Mouse (Mus musculus): ENCODE results near the gene Prdm16. TPM values are rescaled to one million over a fixed set of nuclear protein-coding genes. Genes with fewer than 3 reads are reported as not detected.

The Prdm16 gene
- polyA plus RNA-seq, 1 experiment: 6.0 TPM

DNA sequence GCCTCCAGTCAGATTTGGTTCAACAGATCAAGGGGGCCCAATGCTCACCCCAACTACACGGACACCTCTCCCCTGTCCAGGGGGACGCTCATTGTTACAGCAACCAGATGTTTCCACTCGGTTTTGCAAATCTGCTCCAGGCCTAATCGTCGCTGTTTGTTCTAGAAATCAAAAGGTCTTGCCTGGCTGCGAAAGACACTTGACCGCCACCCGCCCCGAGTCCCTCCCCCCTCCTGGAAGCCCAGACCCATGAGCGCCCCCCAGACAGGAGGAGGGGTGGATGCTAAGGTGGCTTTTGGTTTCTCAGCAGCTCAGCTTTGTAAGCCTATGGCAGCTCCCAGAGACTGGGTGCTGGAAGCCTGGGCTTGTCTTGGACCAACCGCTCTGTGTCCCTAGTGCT lies 68.7 kb downstream of the Prdm16 start:
- whole genome bisulfite sequencing: 71% methylated on average over 11 of the region's 11 CpGs
- H3K27ac ChIP-seq (ENCODE audit: insufficient read depth, low read length): no peak overlapping the region
- H3K4me1 ChIP-seq (ENCODE audit: control insufficient read depth, insufficient read depth, low read length): no peaks in the 10 kb centered on the region
- no peaks in the 10 kb centered on the region for H3K27me3 ChIP-seq (ENCODE audit: control insufficient read depth, insufficient read depth, low read length)
- H3K4me3 ChIP-seq (replicated peaks; ENCODE audit: insufficient read depth, low read depth, low read length): no peak overlapping the region
- no peak for DNase-seq
- TF ChIP-seq POLR2A (IDR thresholded peaks at IDR 0.05; ENCODE audit: borderline replicate concordance, insufficient read depth, low read length) (no peak), CTCF (IDR thresholded peaks at IDR 0.05; ENCODE audit: borderline replicate concordance, insufficient read depth, low read depth, low read length) (no peak)

DNA sequence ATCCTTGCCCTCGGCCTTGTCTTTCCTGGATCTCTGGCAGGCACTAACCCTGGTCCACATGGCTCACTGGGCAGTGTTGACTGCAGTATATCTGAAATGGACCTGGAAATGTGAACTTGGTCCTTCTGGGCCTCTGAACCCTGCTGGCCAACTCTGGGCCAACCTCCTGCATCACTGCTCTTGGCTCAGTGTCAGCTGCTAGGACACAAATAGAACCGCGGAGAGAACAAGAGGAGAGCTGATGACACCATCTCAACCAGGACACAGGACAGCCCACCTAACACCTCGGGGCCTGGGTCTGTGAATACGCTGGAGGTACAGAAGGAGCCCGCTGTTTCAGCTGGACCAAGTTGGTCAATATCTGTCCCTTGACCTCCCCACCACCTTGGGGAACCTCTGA lies 73.5 kb downstream of the Prdm16 start:
- DNase-seq: no peak
- Histone ChIP-seq H3K27ac (ENCODE audit: insufficient read depth, low read length) (no peak overlapping the region), H3K4me3 (replicated peaks; ENCODE audit: insufficient read depth, low read depth, low read length) (no peak overlapping the region), H3K4me1 (ENCODE audit: control insufficient read depth, insufficient read depth, low read length) (no peaks in the 10 kb centered on the region), H3K27me3 (ENCODE audit: control insufficient read depth, insufficient read depth, low read length) (no peaks in the 10 kb centered on the region)
- WGBS: 77% methylated on average over 6 of the region's 6 CpGs
- TF ChIP-seq POLR2A (IDR thresholded peaks at IDR 0.05; ENCODE audit: borderline replicate concordance, insufficient read depth, low read length): no peak
- TF ChIP-seq CTCF (IDR thresholded peaks at IDR 0.05; ENCODE audit: borderline replicate concordance, insufficient read depth, low read depth, low read length): no peak

DNA sequence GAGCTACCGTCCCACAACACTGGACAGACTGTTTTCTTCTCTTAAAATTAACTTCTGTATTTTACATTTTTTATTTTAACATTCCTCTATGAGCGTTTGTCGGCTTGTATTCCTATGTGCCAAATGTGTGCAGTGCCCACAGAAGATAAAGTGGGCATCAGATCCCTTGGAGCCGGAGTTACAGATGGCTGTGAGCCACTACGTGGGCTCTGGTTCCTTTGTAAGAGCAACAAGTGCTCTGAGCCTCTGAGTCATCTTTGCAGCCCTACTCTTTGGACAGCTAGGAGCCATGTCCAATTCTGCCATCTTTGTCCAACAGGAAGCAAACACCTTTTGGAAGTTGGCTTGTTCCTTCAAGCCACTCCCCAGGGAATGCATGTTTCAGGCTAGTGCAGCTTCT lies 78.6 kb downstream of the Prdm16 start:
- Histone ChIP-seq H3K4me1 (ENCODE audit: control insufficient read depth, insufficient read depth, low read length) (no peaks in the 10 kb centered on the region; the same call in 1 of the 2 replicates), H3K27ac (ENCODE audit: insufficient read depth, low read length) (no peak overlapping the region), H3K4me3 (replicated peaks; ENCODE audit: insufficient read depth, low read depth, low read length) (no peak overlapping the region), H3K27me3 (ENCODE audit: control insufficient read depth, insufficient read depth, low read length) (no peaks in the 10 kb centered on the region; the same call in 1 of the 2 replicates)
- no peak for DNase-seq
- no peak for TF ChIP-seq CTCF (IDR thresholded peaks at IDR 0.05; ENCODE audit: borderline replicate concordance, insufficient read depth, low read depth, low read length)
- TF ChIP-seq POLR2A (IDR thresholded peaks at IDR 0.05; ENCODE audit: borderline replicate concordance, insufficient read depth, low read length): no peak
- 81% methylated on average over 5 of the region's 5 CpGs for WGBS

DNA sequence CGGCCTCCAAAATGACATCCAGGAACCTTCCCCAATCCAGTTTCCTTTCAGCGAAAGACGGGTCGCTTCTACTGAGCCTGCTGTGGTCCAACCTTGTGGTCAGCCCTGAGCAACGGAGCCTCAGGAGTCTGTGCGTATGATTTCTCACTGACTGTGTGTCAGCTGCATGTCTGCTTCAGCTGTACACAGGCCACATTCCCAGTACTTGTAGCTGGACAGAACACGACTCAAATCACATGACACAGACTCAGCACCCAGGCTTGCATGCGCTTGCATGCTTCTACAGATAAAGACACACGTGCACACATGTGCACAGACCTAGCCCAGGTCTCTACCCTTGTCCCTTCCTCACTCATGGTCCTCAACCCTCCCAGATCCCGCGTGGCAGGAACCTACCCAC lies 79.5 kb downstream of the Prdm16 start:
- no peaks in the 10 kb centered on the region; the same call in 1 of the 2 replicates for H3K27me3 ChIP-seq (ENCODE audit: control insufficient read depth, insufficient read depth, low read length)
- H3K4me3 ChIP-seq (replicated peaks; ENCODE audit: insufficient read depth, low read depth, low read length): no peak overlapping the region
- H3K27ac ChIP-seq (ENCODE audit: insufficient read depth, low read length): no peak overlapping the region
- DNase-seq: no peak
- 53% methylated on average over 11 of the region's 11 CpGs for WGBS
- TF ChIP-seq POLR2A (IDR thresholded peaks at IDR 0.05; ENCODE audit: borderline replicate concordance, insufficient read depth, low read length): no peak
- no peak for TF ChIP-seq CTCF (IDR thresholded peaks at IDR 0.05; ENCODE audit: borderline replicate concordance, insufficient read depth, low read depth, low read length)
- H3K4me1 ChIP-seq (ENCODE audit: control insufficient read depth, insufficient read depth, low read length): no peaks in the 10 kb centered on the region; the same call in 1 of the 2 replicates

DNA sequence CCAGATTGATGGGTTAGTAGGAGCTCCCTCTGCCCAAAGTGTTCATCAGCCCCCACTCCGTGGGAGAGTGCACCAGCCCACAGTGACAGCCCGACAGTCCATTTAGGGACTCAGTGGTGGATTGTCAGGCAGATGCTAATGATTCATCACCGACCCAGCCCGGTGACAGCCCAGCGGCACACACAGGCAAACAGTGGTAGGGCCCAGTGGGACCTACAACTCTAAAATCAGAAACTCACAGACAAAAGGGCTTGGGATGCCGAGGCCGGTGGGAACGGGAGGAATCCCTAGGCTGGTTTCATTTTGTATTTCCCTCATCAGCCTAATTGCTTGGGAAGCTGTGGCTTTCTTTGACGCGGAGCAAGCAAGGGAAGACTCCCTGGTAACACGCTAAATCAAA lies 80.3 kb downstream of the Prdm16 start:
- Histone ChIP-seq H3K27me3 (ENCODE audit: control insufficient read depth, insufficient read depth, low read length) (no peaks in the 10 kb centered on the region; the same call in 1 of the 2 replicates), H3K27ac (ENCODE audit: insufficient read depth, low read length) (no peak overlapping the region), H3K4me1 (ENCODE audit: control insufficient read depth, insufficient read depth, low read length) (no peaks in the 10 kb centered on the region; the same call in 1 of the 2 replicates), H3K4me3 (replicated peaks; ENCODE audit: insufficient read depth, low read depth, low read length) (no peak overlapping the region)
- no peak for TF ChIP-seq POLR2A (IDR thresholded peaks at IDR 0.05; ENCODE audit: borderline replicate concordance, insufficient read depth, low read length)
- TF ChIP-seq CTCF (IDR thresholded peaks at IDR 0.05; ENCODE audit: borderline replicate concordance, insufficient read depth, low read depth, low read length): no peak
- 21% methylated on average over 11 of the region's 11 CpGs for WGBS
- DNase-seq: no peak

DNA sequence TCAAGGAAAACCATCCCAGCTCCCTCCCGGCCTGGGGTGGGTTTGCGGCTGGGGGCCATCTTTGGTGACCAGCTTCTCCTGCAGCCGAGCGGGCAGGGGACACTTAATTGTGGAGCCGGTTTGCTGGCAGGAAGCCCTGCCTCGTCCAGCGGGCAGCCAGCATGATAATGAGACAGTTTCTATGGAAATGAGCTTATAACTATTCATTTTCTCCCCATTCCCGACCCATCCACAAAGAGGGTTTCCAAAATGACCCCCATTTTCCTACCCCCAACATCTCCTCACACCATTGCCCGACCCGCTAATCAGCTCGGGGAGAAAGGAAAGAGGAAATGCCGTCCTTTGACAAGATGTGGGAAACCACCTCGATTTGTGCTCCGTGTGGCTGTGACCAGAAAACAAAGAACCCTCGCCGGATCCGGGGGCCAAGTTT lies 86.7 kb downstream of the Prdm16 start:
- Histone ChIP-seq H3K27me3 (ENCODE audit: control insufficient read depth, insufficient read depth, low read length) (no peaks in the 10 kb centered on the region), H3K4me1 (ENCODE audit: control insufficient read depth, insufficient read depth, low read length) (no peaks in the 10 kb centered on the region), H3K27ac (ENCODE audit: insufficient read depth, low read length) (no peak overlapping the region), H3K4me3 (replicated peaks; ENCODE audit: insufficient read depth, low read depth, low read length) (no peak overlapping the region)
- DNase-seq: peak; percentile 5 to 16
- WGBS: 5% methylated on average over 17 of the region's 17 CpGs
- no peak for TF ChIP-seq POLR2A (IDR thresholded peaks at IDR 0.05; ENCODE audit: borderline replicate concordance, insufficient read depth, low read length)
- TF ChIP-seq CTCF (IDR thresholded peaks at IDR 0.05; ENCODE audit: borderline replicate concordance, insufficient read depth, low read depth, low read length): no peak

DNA sequence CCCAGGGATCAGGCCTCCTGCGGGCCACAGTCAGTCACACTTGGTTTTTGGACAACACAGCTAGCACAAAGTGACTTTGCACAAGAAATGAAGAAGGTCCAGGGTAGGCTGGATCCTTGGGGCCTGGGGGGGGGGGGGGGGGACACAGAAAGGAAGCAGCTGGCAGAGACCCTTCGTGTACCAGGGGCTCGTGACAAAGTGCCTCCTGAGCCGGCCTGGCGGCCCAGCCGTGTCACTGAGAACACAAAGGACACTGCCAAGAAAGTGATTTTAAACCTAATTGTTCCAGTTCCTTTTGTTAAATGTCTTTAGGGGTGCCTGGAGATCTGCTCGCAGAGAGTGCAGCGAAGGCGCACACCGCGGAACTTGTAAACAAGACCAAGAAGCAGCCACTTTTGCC lies 87.2 kb downstream of the Prdm16 start:
- Histone ChIP-seq H3K27me3 (ENCODE audit: control insufficient read depth, insufficient read depth, low read length) (no peaks in the 10 kb centered on the region), H3K4me3 (replicated peaks; ENCODE audit: insufficient read depth, low read depth, low read length) (no peak overlapping the region), H3K4me1 (ENCODE audit: control insufficient read depth, insufficient read depth, low read length) (no peaks in the 10 kb centered on the region), H3K27ac (ENCODE audit: insufficient read depth, low read length) (no peak overlapping the region)
- TF ChIP-seq POLR2A (IDR thresholded peaks at IDR 0.05; ENCODE audit: borderline replicate concordance, insufficient read depth, low read length) (no peak), CTCF (IDR thresholded peaks at IDR 0.05; ENCODE audit: borderline replicate concordance, insufficient read depth, low read depth, low read length) (no peak)
- no peak for DNase-seq
- 39% methylated on average over 11 of the region's 11 CpGs for WGBS

DNA sequence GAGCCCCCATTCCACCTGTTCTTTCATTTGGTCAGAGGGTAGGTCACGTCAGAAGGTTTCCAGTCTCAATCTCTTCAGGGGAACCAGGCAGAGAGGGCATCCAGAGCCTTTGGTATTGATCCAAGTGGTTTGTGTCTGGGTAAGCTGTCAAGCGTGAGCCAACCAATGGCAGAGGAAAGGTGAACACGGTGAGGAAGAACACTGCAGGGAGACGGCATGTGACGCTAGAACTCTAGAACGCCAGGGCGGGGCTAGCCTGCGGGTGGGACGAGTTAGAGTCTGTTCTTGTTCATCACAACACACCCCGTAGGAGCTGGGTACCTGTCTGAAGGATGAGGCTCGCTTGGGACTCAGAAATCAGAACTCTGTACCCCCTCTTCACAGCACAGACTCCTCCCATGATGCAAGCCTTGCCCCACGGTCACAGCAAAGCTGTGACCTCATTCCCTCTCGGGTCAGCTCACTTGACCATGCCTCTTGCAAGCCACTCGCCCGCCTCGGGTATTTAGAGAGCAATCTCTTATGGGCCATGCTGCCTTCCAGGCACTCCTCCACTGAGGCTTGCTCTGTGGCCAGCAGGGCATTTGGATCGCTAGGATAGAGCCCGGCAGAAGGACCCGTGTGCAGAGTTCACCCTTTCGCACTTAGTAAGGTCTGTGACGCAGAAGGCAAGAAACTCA lies 89.4 kb downstream of the Prdm16 start:
- Histone ChIP-seq H3K27ac (ENCODE audit: insufficient read depth, low read length) (no peak overlapping the region), H3K4me1 (ENCODE audit: control insufficient read depth, insufficient read depth, low read length) (no peaks in the 10 kb centered on the region), H3K4me3 (replicated peaks; ENCODE audit: insufficient read depth, low read depth, low read length) (no peak overlapping the region), H3K27me3 (ENCODE audit: control insufficient read depth, insufficient read depth, low read length) (no peaks in the 10 kb centered on the region)
- 70% methylated on average over 21 of the region's 21 CpGs for WGBS
- no peak for TF ChIP-seq CTCF (IDR thresholded peaks at IDR 0.05; ENCODE audit: borderline replicate concordance, insufficient read depth, low read depth, low read length)
- no peak for TF ChIP-seq POLR2A (IDR thresholded peaks at IDR 0.05; ENCODE audit: borderline replicate concordance, insufficient read depth, low read length)
- DNase-seq: no peak

Measured in cerebellum, adult 2 months (tissue).